Mouse (Mus musculus): ENCODE data around the gene Rps11.
"Not testable (repeated sequence)": the region's sequence is repeated elsewhere in the genome, so short reads cannot be mapped to it uniquely, and the experiment has no call there.

Gene Rps11

DNA sequence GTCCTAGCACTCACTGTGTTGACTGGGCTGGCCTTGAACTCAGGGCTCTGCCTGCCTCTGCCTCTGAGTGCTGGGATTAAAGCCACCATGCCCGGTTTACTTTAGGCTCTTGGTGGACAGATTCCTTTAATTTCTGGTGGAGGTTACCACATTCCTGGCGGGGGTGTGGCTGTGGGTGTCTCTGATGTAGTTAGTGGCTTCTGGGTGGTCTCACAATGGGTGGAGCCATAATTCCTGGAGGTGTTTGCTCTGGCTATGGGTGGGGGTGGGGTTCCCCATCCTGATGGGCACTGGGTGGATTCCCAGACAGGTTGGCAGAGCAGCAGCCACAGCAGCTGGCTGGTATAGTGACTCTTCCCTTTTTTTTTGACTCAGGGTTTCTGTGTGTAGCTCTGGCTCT, 12.3 kb downstream of the Rps11 start:
- DNase-seq (ENCODE audit: low read depth, low spot score) = peak; percentile 89

DNA sequence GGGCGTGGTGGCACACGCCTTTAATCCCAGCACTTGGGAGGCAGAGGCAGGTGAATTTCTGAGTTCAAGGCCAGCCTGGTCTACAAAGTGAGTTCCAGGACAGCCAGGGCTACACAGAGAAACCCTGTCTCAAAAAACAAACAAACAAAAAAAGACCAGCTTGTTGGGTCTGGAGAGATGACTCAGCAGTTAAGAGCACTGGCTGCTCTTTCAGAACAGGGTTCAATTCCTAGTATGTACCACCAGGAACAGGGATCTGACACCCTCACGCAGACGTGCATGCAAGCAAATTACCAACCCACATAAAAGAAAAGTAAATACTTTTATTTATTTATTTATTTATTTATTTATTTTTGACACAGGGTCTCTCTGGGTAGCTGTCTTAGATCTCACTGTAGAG, 14.2 kb downstream of the Rps11 start:
- peak; percentile 34 for DNase-seq (ENCODE audit: low read depth, low spot score)

DNA sequence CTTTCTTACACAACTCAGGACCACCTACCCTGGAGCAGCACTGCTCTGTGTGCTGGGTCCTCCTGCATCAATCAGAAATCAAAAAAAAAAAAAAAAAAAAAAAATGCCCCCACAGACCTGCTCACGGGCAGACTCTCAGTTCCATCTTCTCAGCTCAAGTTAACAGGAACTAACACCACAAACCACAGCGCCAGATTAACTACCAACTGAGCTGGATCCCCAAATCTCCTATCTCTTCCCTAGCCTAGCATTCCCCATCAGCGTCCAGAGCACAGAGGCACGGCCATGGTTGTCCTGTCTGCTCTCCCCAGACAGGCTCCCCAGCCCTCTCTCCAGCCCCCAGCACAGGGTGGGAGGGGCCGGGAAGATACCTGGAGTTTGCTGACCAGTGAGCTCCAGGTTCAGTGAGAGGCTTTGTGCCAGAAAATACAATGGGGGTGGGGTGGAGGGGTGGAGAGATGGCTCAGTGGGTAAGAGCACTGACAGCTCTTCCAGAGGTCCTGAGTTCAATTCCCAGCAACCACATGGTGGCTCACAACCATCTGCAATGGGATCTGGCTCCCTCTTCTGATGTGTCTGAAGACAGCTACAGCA, 17.1 kb downstream of the Rps11 start:
- no peak for DNase-seq (ENCODE audit: low read depth, low spot score)

DNA sequence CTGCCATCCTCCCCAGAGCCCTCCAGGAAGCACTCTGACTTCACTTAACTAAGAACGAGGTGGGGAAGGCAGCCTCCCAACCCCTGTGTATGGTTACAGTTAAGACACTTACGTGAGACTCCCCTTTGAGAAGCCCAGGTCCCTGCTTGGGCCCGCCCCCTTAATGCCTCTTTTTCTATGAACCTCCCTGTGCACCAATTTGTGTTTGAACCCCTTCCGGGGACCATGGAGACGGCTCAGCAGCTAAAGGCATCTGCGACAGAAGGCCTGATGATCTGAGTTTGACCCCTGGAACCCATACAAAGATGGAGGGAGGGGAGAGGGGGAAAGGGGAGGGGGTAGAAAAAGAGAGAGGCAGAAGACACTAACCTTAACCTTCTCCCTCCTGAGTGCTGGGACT, 17.8 kb downstream of the Rps11 start:
- DNase-seq (ENCODE audit: low read depth, low spot score) = no peak

DNA sequence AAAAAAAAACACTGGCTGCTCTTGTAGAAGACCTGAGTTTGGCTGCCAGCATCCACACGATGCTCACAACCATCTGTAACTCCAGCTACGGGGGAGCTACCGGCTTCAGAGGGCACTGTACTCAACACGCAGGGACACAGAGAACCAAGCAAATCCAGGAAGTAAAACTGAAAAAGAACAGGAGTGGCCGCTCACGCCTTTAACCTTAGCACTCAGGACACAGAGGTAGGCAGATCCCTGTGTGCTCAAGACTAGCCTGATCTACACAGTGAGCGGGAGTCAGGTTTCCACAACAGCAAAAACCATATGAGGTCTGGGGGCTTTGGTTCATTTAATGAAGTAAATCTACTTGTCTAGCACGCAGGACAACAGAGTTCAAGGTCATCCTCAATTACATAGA, 18.7 kb downstream of the Rps11 start:
- no peak for DNase-seq (ENCODE audit: low read depth, low spot score)

DNA sequence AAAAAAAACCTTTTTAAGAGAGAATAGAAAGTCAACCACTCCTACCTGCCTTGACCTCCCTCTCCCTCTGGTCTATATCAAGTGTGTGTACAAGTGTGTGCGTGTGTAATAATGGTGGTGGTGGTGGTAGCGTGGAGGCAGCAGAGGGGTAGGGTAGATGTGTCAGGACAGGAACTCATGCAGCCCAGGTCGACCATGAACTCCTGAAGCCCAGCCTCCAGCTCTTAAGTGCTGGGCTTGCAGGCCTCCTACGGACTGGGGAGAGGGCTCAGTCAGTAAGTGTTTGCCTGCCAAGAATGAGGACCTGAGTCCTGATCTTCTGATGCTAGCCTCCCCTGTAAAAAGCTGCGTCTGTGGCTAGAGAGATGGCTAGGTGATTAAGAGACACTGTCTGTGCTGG, 19.3 kb downstream of the Rps11 start:
- DNase-seq (ENCODE audit: low read depth, low spot score) = no peak

DNA sequence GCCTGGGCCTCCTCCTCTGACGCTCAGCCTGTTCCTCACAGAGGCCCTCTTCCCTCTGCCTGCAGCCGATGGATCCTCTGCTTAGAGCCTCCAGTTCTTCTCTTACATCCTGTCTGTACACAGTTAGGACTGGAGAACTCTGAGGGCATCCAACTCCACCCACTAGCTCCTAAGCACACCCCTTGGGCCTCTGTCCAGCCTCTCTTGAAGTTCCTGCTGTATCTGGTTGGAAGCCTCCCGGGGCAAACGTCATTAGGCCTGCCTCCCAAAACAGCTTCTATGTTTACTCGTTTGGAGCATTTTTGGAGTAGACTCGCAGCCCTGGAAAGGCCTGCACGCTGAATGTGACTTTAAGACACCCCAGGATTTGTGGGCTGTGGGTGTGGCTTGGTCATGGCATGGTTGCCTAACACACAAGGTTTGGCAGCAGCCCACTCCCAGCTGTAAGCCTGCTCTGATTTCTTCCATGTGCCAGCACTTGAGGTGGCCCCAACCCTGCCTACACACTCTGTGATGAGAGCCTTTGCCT, 20.5 kb downstream of the Rps11 start, which contains the start of gene Fcgrt:
TSS of gene Fcgrt (minus strand) at position 200 of the 529 bp plus-strand sequence.
- DNase-seq (ENCODE audit: low read depth, low spot score) = peak; percentile 77

DNA sequence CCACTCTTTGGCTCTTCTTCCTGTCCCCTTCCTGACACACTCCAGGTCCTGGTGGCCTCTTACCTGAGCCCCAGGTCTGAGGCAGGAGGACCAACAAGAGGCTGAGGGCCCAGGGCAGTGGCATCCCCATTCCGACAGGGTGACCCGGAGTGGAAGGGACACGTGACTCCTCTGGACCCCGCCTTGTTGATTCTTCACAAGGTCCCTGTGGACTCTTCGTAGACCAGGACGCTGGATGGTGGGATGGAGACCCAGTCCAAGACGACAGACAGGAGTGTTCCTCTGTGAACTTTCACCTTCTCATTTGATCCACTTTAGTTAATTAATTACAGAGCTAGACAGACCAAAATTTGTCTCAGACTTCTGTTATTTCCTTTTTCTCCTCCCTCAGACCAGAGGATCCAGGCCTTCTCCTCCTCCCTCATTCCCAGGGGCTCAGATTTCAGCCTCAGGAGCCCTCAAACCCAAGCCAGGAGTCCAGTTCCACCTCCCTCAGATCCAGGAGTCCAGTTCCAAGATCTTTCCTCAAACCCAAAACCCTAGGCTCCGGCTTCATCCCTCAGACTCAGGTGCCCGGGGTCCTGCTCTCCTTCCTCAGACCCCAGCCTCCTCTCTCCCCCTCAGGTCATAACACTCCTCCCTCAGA, 21.2 kb downstream of the Rps11 start:
- no peak for DNase-seq (ENCODE audit: low read depth, low spot score)

DNA sequence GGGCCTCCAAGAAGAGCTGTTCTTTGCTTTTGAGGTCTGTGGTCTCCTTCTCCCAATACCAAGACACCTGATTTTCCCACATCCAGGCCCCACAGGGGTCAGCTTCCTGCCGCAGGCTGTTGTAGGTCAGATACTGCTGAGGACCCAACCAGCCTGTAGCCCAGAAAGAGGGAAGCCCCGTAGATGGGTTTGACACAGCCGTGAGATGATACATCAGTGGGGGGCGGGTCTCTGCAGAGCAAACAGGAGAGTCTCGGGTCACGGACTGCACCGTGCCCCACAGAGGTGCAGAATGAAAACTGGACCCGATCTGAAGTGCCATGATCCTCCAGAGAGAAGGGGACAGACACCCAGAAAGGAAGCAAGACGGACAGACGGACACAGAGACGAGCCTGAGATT, 21.8 kb downstream of the Rps11 start:
- DNase-seq (ENCODE audit: low read depth, low spot score) = no peak

DNA sequence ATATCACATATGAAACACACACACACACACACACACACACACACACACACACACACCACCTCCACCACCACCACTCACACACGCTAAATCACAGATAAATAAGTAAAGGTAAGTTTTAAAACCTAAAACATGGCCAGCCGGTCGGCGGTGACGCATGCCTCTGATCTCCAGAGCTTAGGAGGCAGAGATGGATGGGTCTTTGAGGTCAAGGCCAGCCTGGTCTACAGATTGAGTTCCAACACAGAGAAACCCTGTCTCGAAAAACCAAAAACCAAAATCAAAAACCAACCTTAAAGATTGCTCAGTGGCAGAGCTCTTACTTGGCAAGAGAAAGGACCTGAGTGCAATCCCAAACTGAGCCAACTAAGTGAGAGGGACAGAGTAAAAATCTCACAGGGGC, 24.2 kb downstream of the Rps11 start:
- no peak for DNase-seq (ENCODE audit: low read depth, low spot score)

DNA sequence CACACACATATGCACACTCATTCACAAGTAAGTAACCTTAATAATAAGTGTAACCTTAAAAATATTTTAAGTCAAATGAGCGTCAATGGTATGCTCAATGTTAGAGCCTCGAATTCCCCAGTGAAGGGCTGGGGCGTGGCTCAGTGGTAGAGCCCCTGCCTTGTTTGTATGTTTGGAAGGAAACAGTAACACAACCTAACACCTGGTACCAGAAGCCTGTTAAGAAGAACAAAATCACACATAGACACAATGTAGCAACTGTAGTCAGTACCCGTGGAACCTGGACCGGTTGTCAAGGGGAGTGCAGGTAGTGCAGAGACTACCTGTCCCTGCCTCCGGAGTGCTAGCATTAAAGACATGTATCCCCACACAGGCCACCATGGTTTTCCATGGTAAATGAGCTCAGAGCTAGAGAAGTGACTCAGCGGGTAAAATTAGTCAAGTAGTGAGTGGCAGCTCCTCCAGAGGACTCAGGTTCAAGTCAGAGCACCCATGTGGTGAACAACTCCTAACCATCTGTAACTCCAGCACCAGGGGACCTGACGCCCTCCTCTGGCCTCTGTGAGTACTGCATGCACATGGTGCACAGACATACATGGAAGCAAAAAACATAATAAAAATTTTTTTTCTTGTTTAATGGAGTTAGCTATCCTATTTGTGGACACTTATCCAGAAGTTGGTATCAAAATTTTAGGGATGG, 25.5 kb downstream of the Rps11 start:
- peak; percentile 85 for DNase-seq (ENCODE audit: low read depth, low spot score)

DNA sequence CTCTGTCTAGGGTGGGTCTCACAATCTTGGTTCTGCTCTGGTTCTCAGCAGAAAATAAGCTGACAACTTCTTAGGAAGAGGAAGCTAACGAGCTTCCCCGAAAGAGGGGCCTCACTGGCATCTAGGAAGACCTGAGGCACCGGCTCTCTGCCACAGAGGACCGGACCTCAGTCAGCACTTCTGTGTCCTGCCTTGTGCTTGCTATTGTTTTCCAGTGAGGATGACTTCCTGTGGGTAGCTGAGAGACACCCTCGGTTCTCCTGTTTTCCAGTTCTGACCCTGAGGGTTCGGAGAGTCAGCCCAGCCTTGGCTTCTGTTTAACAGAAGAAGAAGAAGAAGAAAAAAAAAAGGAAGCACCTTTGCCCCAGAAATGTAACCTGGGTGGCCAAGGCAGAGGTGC, 26.8 kb downstream of the Rps11 start:
- no peak for DNase-seq (ENCODE audit: low read depth, low spot score)

DNA sequence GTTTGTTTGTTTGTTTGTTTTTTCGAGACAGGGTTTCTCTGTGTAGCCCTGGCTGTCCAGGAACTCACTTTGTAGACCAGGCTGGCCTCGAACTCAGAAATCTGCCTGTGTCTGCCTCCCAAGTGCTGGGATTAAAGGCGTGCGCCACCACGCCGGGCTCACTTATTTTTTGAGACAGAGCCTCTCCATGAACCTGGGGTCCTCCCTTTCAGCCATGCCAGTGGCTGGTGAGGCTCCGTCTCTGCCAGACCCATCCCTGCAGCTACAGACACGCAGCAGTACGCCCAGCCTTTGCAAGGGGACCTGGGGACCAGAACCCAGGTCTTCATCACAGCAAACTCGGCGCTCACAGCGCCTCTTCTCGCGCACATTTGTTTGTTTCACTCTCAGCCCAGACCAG, 28.3 kb downstream of the Rps11 start:
- DNase-seq (ENCODE audit: low read depth, low spot score) = not testable (repeated sequence)

DNA sequence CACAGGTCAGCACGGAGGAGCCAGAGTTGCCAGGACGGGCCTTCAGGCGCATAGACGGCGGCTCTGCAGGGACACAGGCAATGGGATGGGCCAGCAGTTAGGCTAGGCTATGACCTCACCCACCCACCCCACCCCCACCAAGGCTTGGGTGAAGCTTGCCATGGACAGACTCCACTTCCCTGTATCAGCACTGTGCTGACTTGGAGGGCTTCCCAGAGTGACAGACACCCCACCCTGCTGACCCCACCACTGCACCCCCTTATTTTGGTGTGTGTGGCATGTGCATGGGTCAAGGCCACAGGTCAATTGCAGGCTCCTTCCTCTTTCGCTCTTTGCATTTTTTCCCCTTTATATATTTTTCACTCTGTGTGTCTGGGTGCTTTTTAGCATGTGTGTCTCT, 28.9 kb downstream of the Rps11 start:
- no peak for DNase-seq (ENCODE audit: low read depth, low spot score)

DNA sequence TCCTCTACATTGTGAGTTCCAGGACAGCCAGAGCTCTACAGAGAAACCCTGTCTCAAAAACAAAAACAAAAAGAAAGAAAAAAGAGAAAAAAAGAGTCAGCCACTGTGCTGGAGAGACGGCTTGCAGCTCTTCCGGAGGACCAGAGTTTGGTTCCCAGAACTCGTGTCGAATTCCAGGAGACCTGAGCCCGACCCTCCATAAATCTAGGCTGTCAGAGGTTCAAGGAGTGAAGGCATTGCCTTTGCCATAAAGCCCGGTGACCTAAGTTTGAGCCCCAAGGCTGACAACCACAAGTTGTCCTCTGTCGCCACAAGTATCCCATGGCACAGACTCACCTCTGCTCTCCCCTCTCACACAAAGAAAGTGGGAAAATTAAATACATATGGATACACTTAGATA, 30.1 kb downstream of the Rps11 start:
- DNase-seq (ENCODE audit: low read depth, low spot score) = no peak

DNA sequence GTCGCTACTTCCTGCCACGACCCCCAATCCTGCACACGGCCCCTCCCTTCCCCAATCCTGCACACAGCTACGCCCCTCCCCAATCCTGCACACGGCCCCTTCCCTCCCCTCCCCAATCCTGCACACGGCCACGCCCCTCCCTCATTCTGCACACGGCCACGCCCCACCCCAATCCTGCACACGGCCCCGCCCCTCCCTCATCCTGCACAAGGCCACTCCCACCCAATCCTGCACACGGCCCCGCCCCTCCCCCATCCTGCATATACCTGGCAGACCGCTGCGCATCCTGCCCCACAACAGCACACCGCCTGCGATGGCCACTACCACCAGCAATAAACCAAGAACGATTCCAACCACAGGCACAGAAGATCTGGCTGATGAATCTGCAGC, 30.7 kb downstream of the Rps11 start:
- DNase-seq (ENCODE audit: low read depth, low spot score) = peak; percentile 85

DNA sequence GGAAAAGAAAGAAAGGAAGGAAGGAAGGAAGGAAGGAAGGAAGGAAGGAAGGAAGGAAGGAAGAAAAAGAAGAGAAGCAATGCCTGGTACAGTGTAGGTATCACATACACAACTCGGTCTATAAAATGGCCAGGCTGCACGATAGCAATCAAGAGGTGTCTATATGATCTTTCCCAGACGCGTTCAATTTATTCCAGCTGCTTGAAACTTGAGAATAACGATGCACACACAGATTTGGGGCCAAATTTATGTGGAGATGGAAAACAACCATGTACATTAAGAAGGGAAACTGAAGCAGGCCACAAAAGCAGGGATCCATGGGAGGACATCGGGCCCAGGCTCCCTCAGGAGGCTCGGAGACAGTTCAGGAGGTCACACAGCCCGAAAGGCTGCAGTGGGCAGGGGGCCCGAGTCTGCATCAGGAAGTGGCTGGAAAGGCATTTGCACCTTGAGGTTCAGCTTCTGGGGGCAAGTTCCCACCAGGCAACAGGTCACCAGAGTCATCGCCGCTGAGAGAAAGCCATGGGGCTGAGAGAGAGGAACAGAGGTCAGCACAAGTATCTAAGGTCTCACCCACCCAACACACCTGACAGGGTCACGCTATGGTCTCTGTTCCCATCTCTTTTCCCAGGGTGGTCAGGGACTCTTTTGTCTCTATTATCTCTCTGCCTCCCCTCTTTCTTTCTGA, 31.3 kb downstream of the Rps11 start:
- no peak for DNase-seq (ENCODE audit: low read depth, low spot score)

DNA sequence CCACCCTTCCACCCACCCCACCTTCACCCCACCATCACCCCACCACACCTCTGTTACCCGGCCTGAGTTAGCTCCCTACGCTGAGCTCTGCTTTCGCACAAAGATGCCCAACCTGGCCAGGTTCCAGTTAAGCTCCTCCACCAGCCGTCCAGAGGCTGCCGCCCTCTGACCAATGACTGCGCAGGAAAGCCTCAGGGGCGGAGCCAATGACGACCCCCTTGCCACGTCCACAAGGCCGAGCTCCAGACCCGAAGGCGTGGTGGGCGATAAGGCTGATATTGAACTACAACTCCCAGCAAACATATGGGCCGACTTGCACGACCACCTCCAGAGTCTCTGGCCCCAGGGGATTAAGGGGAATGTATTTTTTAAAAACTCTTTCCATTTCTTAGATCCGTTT, 32.2 kb downstream of the Rps11 start, which contains the start of gene Rcn3:
TSS of gene Rcn3 (minus strand) at position 174 of the 400 bp plus-strand sequence.
- peak; percentile 87 for DNase-seq (ENCODE audit: low read depth, low spot score)

DNA sequence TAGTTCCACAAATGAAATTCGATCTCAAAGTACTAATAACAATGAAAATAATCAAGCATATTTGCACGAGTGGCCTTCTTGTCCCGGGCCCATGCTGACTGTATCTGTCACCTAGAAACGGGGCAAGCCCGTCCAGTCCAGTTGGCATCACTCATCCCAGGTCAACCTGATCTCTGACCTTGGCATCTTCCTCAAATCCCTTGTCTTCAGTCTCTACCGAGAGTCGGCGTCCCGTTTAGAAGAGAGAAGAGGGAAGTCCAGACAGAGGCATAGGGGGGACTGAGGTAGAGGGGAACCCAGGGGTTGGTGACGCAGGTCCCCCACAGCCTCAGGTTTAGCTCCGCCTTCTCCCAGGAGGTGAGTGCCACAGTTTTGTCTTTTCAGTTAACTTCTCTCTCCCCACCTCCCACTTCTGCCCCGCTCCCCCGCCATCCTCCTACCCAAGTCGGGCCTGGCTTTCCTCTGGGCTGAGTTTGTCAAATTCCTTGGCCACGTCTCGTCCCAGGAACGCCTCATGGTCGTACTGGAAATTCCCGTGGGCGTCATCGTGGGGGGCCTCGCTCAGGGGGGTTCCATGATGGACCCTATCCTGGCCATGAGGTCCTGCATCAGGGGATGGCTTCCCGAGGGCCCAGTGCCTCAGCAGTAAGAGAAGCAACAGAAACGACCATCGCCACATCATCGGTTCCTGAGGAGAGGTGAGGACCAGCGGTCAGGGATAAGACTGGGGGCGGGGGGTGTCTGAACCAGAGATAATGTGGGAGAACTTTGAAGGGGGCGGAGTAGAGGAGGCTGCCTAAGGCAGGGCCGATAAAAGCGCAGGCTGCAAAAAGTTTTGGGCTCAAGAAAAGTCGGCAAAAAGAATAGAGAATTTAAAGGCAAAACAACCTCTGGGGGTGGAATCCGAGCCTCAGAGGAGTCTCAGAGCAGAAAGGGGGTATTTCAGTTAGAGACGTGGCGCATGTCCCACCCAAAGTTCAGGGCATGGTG, 32.9 kb downstream of the Rps11 start:
- DNase-seq (ENCODE audit: low read depth, low spot score) = no peak

DNA sequence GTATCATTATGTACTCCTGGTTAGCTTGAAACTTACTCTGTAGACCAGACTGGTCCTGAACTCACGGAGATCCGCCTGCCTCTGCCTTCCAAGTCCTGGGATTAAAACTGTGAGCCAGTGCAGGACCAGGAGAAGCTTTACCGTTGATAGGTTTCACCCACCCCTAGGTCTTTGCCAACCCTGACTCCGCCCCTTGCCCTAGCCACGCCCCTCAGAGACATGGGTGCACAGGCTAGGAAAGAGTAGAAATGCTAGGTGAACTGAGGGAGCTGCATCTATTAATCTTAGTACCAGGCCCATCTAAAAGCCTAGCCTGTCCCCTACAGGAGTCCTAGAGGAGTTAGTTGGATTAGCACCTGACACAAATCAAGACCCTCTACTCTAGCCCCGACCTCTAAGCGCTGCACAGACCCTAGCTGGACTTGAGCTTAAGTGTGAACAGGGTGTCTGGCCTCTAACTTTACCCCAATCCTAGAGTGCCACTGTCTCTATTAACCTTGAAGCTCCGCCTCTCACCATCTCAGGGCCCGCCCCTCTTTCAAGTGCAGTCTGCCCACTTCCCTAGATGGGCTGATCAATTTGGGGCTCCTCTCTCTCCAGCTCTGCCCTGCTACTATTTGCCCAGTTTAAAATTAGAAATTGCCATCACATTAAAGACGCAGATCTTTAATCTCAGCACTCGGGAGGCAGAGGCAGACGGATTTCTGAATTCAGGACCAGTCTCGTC, 33.8 kb downstream of the Rps11 start:
- peak; percentile 53 for DNase-seq (ENCODE audit: low read depth, low spot score)
